26 mouse cellular contexts compared by ENCODE assay signal in the genomic region with DNA sequence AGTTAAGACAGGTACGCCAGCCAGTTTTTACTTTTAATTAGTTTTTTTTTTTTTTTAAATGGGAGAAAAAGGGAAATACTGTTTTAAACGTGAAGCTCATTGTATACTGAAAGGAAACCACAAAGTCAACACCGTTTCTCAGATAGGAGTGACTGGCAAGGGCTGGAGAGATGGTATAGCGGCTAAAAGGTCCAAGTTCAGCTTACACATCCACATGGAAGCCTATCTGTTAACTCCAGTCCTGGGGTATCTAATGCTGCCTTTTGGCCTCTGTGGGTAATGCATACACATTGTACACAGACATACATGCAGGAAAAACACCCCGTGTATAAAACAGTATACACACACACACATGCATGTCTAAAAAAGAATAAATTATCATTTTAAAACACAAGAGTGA. TPM values are rescaled to one million over a fixed set of nuclear protein-coding genes. Genes with fewer than 3 reads are reported as not detected.
"Had no signal": no experiment of that assay in that cellular context is flagged by ENCODE, and none has a peak within 500 bp of the region (broad histone marks: within the 10 kb centered on the region; RNA-seq: fewer than 3 reads in every experiment).

No protein-coding gene starts in this region.

- H3K4me1 ChIP-seq: lung, embryonic 15.5 days had no signal

- H3K9me3 ChIP-seq: liver, embryonic 13.5 days; liver, embryonic 15.5 days; lung, embryonic 15.5 days; megakaryocyte, embryonic 14.5 days; midbrain, embryonic 10.5 days; midbrain, embryonic 13.5 days; midbrain, embryonic 15.5 days; neural tube, embryonic 13.5 days; neural tube, embryonic 15.5 days had no signal

- H3K9ac ChIP-seq: liver, embryonic 13.5 days; liver, embryonic 15.5 days; liver, postnatal 0 days; lung, embryonic 15.5 days; midbrain, embryonic 13.5 days; midbrain, embryonic 15.5 days; neural tube, embryonic 13.5 days; neural tube, embryonic 15.5 days had no signal

- H3K27me3 ChIP-seq: liver, embryonic 13.5 days; liver, embryonic 15.5 days; lung, embryonic 15.5 days; megakaryocyte, embryonic 14.5 days; midbrain, embryonic 13.5 days; midbrain, embryonic 15.5 days; neural tube, embryonic 13.5 days; neural tube, embryonic 15.5 days had no signal

- DNase-seq: liver, embryonic 13.5 days; liver, postnatal 0 days; lung, adult 2 months; lung, postnatal 4 days; retina, postnatal 1 day; right cerebral cortex, adult 18-20 months; right cerebral cortex, postnatal 25 days; right cerebral cortex, postnatal 4 days; spleen, adult 18-20 months; thymus, adult 18-20 months; thymus, postnatal 25 days; thymus, postnatal 4 days had no signal

- H3K4me3 ChIP-seq: liver, embryonic 13.5 days; liver, embryonic 15.5 days; lung, embryonic 15.5 days; megakaryocyte, embryonic 14.5 days; midbrain, embryonic 10.5 days; midbrain, embryonic 13.5 days; midbrain, embryonic 15.5 days; myocyte; neural tube, embryonic 13.5 days; neural tube, embryonic 15.5 days had no signal

- ATAC-seq: midbrain, embryonic 13.5 days; midbrain, embryonic 15.5 days had no signal

- H3K27ac ChIP-seq: liver, embryonic 13.5 days; liver, embryonic 15.5 days; midbrain, embryonic 10.5 days; midbrain, embryonic 13.5 days; midbrain, embryonic 15.5 days; neural tube, embryonic 13.5 days; neural tube, embryonic 15.5 days had no signal

- H3K4me2 ChIP-seq: liver, embryonic 13.5 days; liver, embryonic 15.5 days; lung, embryonic 15.5 days; midbrain, embryonic 13.5 days; midbrain, embryonic 15.5 days; neural tube, embryonic 13.5 days; neural tube, embryonic 15.5 days had no signal

RNA-seq across cellular contexts. Expression of a gene that starts 8.3 kb away (rescaled TPM):
- polyA plus RNA-seq: liver, embryonic 13.5 days; liver, embryonic 15.5 days; liver, postnatal 0 days; lung, adult 2 months; lung, embryonic 15.5 days; myocyte; neural tube, embryonic 11.5 days; small intestine, adult 2 months; stomach, embryonic 14.5 days; stomach, embryonic 16.5 days; urinary bladder, adult 2 months had no signal
